Mouse (Mus musculus): ENCODE results near the gene Pycr1.
A peak's percentile ranks its signal among the peaks of the same experiment; 100 is the strongest.

Gene Pycr1

GRCm38 (mm10) chr11:120657301-120657700 lies 13.7 kb upstream of the Pycr1 start:
- DNase-seq (ENCODE audit: low spot score), result no peak

GRCm38 (mm10) chr11:120654741-120655140 lies 11.2 kb upstream of the Pycr1 start:
- DNase-seq (ENCODE audit: low spot score), result no peak

- DNase-seq (ENCODE audit: low spot score), result no peak
Measured at GRCm38 (mm10) chr11:120651872-120652271, 8.3 kb upstream of the Pycr1 start.

- DNase-seq (ENCODE audit: low spot score), result no peak
Measured at GRCm38 (mm10) chr11:120648001-120648476, 4.5 kb upstream of the Pycr1 start, which contains the start of gene Myadml2. Gene Myadml2 (minus strand): TSS chr11:120648158.

- DNase-seq (ENCODE audit: low spot score), result no peak
Measured at GRCm38 (mm10) chr11:120647047-120647830, 3.7 kb upstream of the Pycr1 start.

GRCm38 (mm10) chr11:120642939-120643600 lies 499 bp downstream of the Pycr1 start:
- no peak for DNase-seq (ENCODE audit: low spot score)

- no peak for DNase-seq (ENCODE audit: low spot score)
Measured at GRCm38 (mm10) chr11:120641869-120642268, 1.7 kb downstream of the Pycr1 start.

- no peak for DNase-seq (ENCODE audit: low spot score)
Measured at GRCm38 (mm10) chr11:120641255-120641654, 2.3 kb downstream of the Pycr1 start.

GRCm38 (mm10) chr11:120634810-120635209 lies 8.8 kb downstream of the Pycr1 start:
- DNase-seq (ENCODE audit: low spot score), result no peak

- peak; percentile 89 for DNase-seq (ENCODE audit: low spot score)
Measured at GRCm38 (mm10) chr11:120633520-120634343, 9.8 kb downstream of the Pycr1 start, which contains the start of gene Mafg. Gene Mafg (minus strand): TSS chr11:120633600.

- DNase-seq (ENCODE audit: low spot score), result peak; percentile 57
Measured at GRCm38 (mm10) chr11:120632559-120633519, 10.7 kb downstream of the Pycr1 start.

GRCm38 (mm10) chr11:120631726-120632448 lies 11.7 kb downstream of the Pycr1 start:
- no peak for DNase-seq (ENCODE audit: low spot score)

- DNase-seq (ENCODE audit: low spot score), result no peak
Measured at GRCm38 (mm10) chr11:120630881-120631725, 12.5 kb downstream of the Pycr1 start.

GRCm38 (mm10) chr11:120630401-120630871 lies 13.1 kb downstream of the Pycr1 start:
- no peak for DNase-seq (ENCODE audit: low spot score)

- DNase-seq (ENCODE audit: low spot score), result no peak
Measured at GRCm38 (mm10) chr11:120629911-120630310, 13.7 kb downstream of the Pycr1 start.

GRCm38 (mm10) chr11:120629341-120629730 lies 14.2 kb downstream of the Pycr1 start:
- no peak for DNase-seq (ENCODE audit: low spot score)

- no peak for DNase-seq (ENCODE audit: low spot score)
Measured at GRCm38 (mm10) chr11:120628601-120629340, 14.8 kb downstream of the Pycr1 start.

- DNase-seq (ENCODE audit: low spot score), result no peak
Measured at GRCm38 (mm10) chr11:120627468-120628300, 15.9 kb downstream of the Pycr1 start.

Measured in ovary, postnatal 14 days (tissue).